Mouse (Mus musculus): Measurements from ENCODE around the gene Tmem52b. TPM values are rescaled to one million over a fixed set of nuclear protein-coding genes. Genes with fewer than 3 reads are reported as not detected.

Gene Tmem52b
- polyA plus RNA-seq, 1 experiment: 0.02 TPM

GRCm38 (mm10) chr6:129541931-129542330, 29.6 kb downstream of the Tmem52b start:
- TF ChIP-seq FOSL1 (IDR thresholded peaks at IDR 0.05; ENCODE audit: insufficient read depth, low read length, poor library complexity, severe bottlenecking) (no peak), CTCF (IDR thresholded peaks at IDR 0.05; ENCODE audit: control insufficient read depth, insufficient read depth, insufficient read length) (no peak), MAX (IDR thresholded peaks at IDR 0.05) (no peak), MYOD1 (IDR thresholded peaks at IDR 0.05; ENCODE audit: control insufficient read depth, insufficient read length, low read depth) (no peak)
- no peaks in the 10 kb centered on the region for H3K27me3 ChIP-seq (ENCODE audit: control insufficient read depth, insufficient read depth, insufficient read length)
- H3K79me2 ChIP-seq (ENCODE audit: control insufficient read depth, insufficient read depth): peaks cover 2% of the 10 kb centered on the region
- peaks cover 53% of the 10 kb centered on the region for H3K36me3 ChIP-seq (ENCODE audit: control insufficient read depth, insufficient read depth)
- H3K4me3 ChIP-seq (ENCODE audit: insufficient read depth, poor library complexity, severe bottlenecking): no peak overlapping the region
- no peaks in the 10 kb centered on the region for H3K79me3 ChIP-seq (ENCODE audit: low read depth)
- no peak overlapping the region for H3ac ChIP-seq (ENCODE audit: control insufficient read depth, insufficient read length, low read depth)

- Histone ChIP-seq H3K4me3 (ENCODE audit: insufficient read depth, poor library complexity, severe bottlenecking) (no peak overlapping the region), H3K79me3 (ENCODE audit: low read depth) (no peaks in the 10 kb centered on the region), H3K36me3 (ENCODE audit: control insufficient read depth, insufficient read depth) (peaks cover 51% of the 10 kb centered on the region), H3K79me2 (ENCODE audit: control insufficient read depth, insufficient read depth) (no peaks in the 10 kb centered on the region), H3ac (ENCODE audit: control insufficient read depth, insufficient read length, low read depth) (no peak overlapping the region), H3K27me3 (ENCODE audit: control insufficient read depth, insufficient read depth, insufficient read length) (no peaks in the 10 kb centered on the region)
- TF ChIP-seq USF1 (IDR thresholded peaks at IDR 0.05; ENCODE audit: low read depth) (no peak), MYOG (IDR thresholded peaks at IDR 0.05; ENCODE audit: control insufficient read depth, extremely low read depth, insufficient read length) (no peak), MYOD1 (IDR thresholded peaks at IDR 0.05; ENCODE audit: control insufficient read depth, insufficient read length, low read depth) (no peak), MAX (IDR thresholded peaks at IDR 0.05) (no peak), FOSL1 (IDR thresholded peaks at IDR 0.05; ENCODE audit: insufficient read depth, low read length, poor library complexity, severe bottlenecking) (no peak)
Measured at GRCm38 (mm10) chr6:129542540-129542939, 30.2 kb downstream of the Tmem52b start.

GRCm38 (mm10) chr6:129543709-129544606, 31.6 kb downstream of the Tmem52b start:
- Histone ChIP-seq H3K79me3 (ENCODE audit: low read depth) (no peaks in the 10 kb centered on the region), H3K27me3 (ENCODE audit: control insufficient read depth, insufficient read depth, insufficient read length) (no peaks in the 10 kb centered on the region), H3K79me2 (ENCODE audit: control insufficient read depth, insufficient read depth) (no peaks in the 10 kb centered on the region), H3K4me3 (ENCODE audit: insufficient read depth, poor library complexity, severe bottlenecking) (no peak overlapping the region), H3K36me3 (ENCODE audit: control insufficient read depth, insufficient read depth) (peaks cover 37% of the 10 kb centered on the region), H3ac (ENCODE audit: control insufficient read depth, insufficient read length, low read depth) (no peak overlapping the region)
- TF ChIP-seq USF1 (IDR thresholded peaks at IDR 0.05; ENCODE audit: low read depth): peak; percentile 51
- TF ChIP-seq FOSL1 (IDR thresholded peaks at IDR 0.05; ENCODE audit: insufficient read depth, low read length, poor library complexity, severe bottlenecking): no peak
- no peak for TF ChIP-seq MYOG (IDR thresholded peaks at IDR 0.05; ENCODE audit: control insufficient read depth, extremely low read depth, insufficient read length)
- TF ChIP-seq CTCF (IDR thresholded peaks at IDR 0.05; ENCODE audit: control insufficient read depth, insufficient read depth, insufficient read length): peak; percentile 63
- TF ChIP-seq CEBPB (IDR thresholded peaks at IDR 0.05; ENCODE audit: low read depth): no peak
- no peak for TF ChIP-seq MYOD1 (IDR thresholded peaks at IDR 0.05; ENCODE audit: control insufficient read depth, insufficient read length, low read depth)

GRCm38 (mm10) chr6:129547277-129547676, 34.9 kb downstream of the Tmem52b start:
- no peaks in the 10 kb centered on the region for H3K79me2 ChIP-seq (ENCODE audit: control insufficient read depth, insufficient read depth)
- no peaks in the 10 kb centered on the region for H3K27me3 ChIP-seq (ENCODE audit: control insufficient read depth, insufficient read depth, insufficient read length)
- TF ChIP-seq FOSL1 (IDR thresholded peaks at IDR 0.05; ENCODE audit: insufficient read depth, low read length, poor library complexity, severe bottlenecking) (no peak), USF1 (IDR thresholded peaks at IDR 0.05; ENCODE audit: low read depth) (peak; percentile 49)
- H3K4me3 ChIP-seq (ENCODE audit: insufficient read depth, poor library complexity, severe bottlenecking): no peak overlapping the region
- no peaks in the 10 kb centered on the region for H3K79me3 ChIP-seq (ENCODE audit: low read depth)
- no peak overlapping the region for H3ac ChIP-seq (ENCODE audit: control insufficient read depth, insufficient read length, low read depth)
- H3K36me3 ChIP-seq (ENCODE audit: control insufficient read depth, insufficient read depth): peaks cover 7% of the 10 kb centered on the region

GRCm38 (mm10) chr6:129548009-129548408, 35.7 kb downstream of the Tmem52b start:
- no peaks in the 10 kb centered on the region for H3K36me3 ChIP-seq (ENCODE audit: control insufficient read depth, insufficient read depth)
- no peak overlapping the region for H3ac ChIP-seq (ENCODE audit: control insufficient read depth, insufficient read length, low read depth)
- H3K79me3 ChIP-seq (ENCODE audit: low read depth): no peaks in the 10 kb centered on the region
- H3K4me3 ChIP-seq (ENCODE audit: insufficient read depth, poor library complexity, severe bottlenecking): no peak overlapping the region
- no peaks in the 10 kb centered on the region for H3K27me3 ChIP-seq (ENCODE audit: control insufficient read depth, insufficient read depth, insufficient read length)
- no peak for TF ChIP-seq USF1 (IDR thresholded peaks at IDR 0.05; ENCODE audit: low read depth)
- TF ChIP-seq MAX (IDR thresholded peaks at IDR 0.05): no peak
- TF ChIP-seq FOSL1 (IDR thresholded peaks at IDR 0.05; ENCODE audit: insufficient read depth, low read length, poor library complexity, severe bottlenecking): no peak
- TF ChIP-seq CTCF (IDR thresholded peaks at IDR 0.05; ENCODE audit: control insufficient read depth, insufficient read depth, insufficient read length): no peak
- no peak for TF ChIP-seq MYOG (IDR thresholded peaks at IDR 0.05; ENCODE audit: control insufficient read depth, extremely low read depth, insufficient read length)
- no peak for TF ChIP-seq MYOD1 (IDR thresholded peaks at IDR 0.05; ENCODE audit: control insufficient read depth, insufficient read length, low read depth)
- TF ChIP-seq CEBPB (IDR thresholded peaks at IDR 0.05; ENCODE audit: low read depth): no peak
- no peaks in the 10 kb centered on the region for H3K79me2 ChIP-seq (ENCODE audit: control insufficient read depth, insufficient read depth)
